Mouse (Mus musculus) kidney, embryonic 16.5 days (tissue): ENCODE data around the gene Ezh1. TPM values are rescaled to one million over a fixed set of nuclear protein-coding genes. Genes with fewer than 3 reads are reported as not detected.

Source experiments
- ATAC-seq: fragments of 200-750 bp; cut with Nextera tagmentation; 2 replicates; pipeline ENCODE4 v1.8.0; 2017; ENCODE audit warnings: moderate TSS enrichment; ENCODE audit not compliant: low FRiP score, low TSS enrichment
- H3K27ac ChIP-seq: fragments of 300-500 bp; sonication (generic); 2 replicates; pipeline ENCODE4 v1.5.1; 2014; ENCODE audit warnings: low read length
- H3K27me3 ChIP-seq: fragments of 300-500 bp; sonication (generic); 2 replicates; pipeline ENCODE4 v1.6.1; 2014; ENCODE audit warnings: low read length, control low read depth, mixed read lengths; ENCODE audit not compliant: insufficient read depth
- H3K36me3 ChIP-seq: fragments of 300-500 bp; sonication (generic); 2 replicates; pipeline ENCODE4 v1.6.1; 2014; ENCODE audit warnings: low read length, control low read depth, mixed read lengths; ENCODE audit not compliant: insufficient read depth
- H3K4me1 ChIP-seq: fragments of 300-500 bp; sonication (generic); 2 replicates; pipeline ENCODE4 v1.6.1; 2014; ENCODE audit warnings: low read length, control low read depth, mixed read lengths; ENCODE audit not compliant: insufficient read depth
- H3K4me2 ChIP-seq: fragments of 300-500 bp; sonication (generic); replicated peaks from 2 replicates; pipeline ENCODE4 v1.6.1; 2014; ENCODE audit warnings: low read depth, low read length
- H3K4me3 ChIP-seq: fragments of 300-500 bp; sonication (generic); 2 replicates; pipeline ENCODE4 v1.5.1; 2014; ENCODE audit warnings: mild to moderate bottlenecking, low read length
- H3K9ac ChIP-seq: fragments of 300-500 bp; sonication (generic); replicated peaks from 2 replicates; pipeline ENCODE4 v1.6.1; 2014; ENCODE audit warnings: low read length
- H3K9me3 ChIP-seq: fragments of 300-500 bp; sonication (generic); 2 replicates; pipeline ENCODE4 v1.6.1; 2016; ENCODE audit warnings: low read length, control low read depth
- WGBS: fragments of 180-500 bp; shearing (Covaris S2); extraction: QIAGEN DNeasy Blood & Tissue Kit; methylation state at CpG from one replicate; pipeline ENCODE4 v1.1.7; 2014; 5-methylcytosine and 5-hydroxymethylcytosine counted together
- polyA plus RNA-seq: library from polyadenylated mRNA; unstranded; fragments of >200 nt; fragmentation: Nextera tagmentation; extraction: Ambion mirVana; gene quantifications from 2 replicates; pipeline ENCODE4 v1.2.1, GENCODE M21; 2015

Ezh1 gene
- polyA plus RNA-seq, 1 experiment from 2014 or later: 25.1 TPM

- Histone ChIP-seq H3K36me3 (no peaks in the 10 kb centered on the region), H3K27ac (no peak overlapping the region), H3K4me3 (no peak overlapping the region), H3K9ac (no peak overlapping the region), H3K27me3 (no peaks in the 10 kb centered on the region), H3K9me3 (no peaks in the 10 kb centered on the region), H3K4me2 (no peak overlapping the region), H3K4me1 (peaks cover 28% of the 10 kb centered on the region; the same call in 1 of the 2 replicates)
- no peak for ATAC-seq
- WGBS: 86% methylated on average over 10 of the region's 10 CpGs
These were observed 83.9 kb downstream of the Ezh1 start for GRCm38 (mm10) chr11:101142215-101142967.

Other genes with a start within 250 kb of the Ezh1 start
- 42.2 and 45.3 TPM in 2 replicates for gene Atp6v0a1, start 217.0 kb downstream of the Ezh1 start, polyA plus RNA-seq
- 18.6 and 23.0 TPM in 2 replicates for gene Naglu, start 156.5 kb downstream of the Ezh1 start, polyA plus RNA-seq
- gene Hsd17b1, start 148.1 kb downstream of the Ezh1 start, polyA plus RNA-seq: 0.77 TPM in 1 of 2 replicates, not detected in the other
- 54.3 and 57.9 TPM in 2 replicates for gene Coasy, start 143.9 kb downstream of the Ezh1 start, polyA plus RNA-seq
- 51.9 and 58.9 TPM in 2 replicates for gene Mlx, start 139.2 kb downstream of the Ezh1 start, polyA plus RNA-seq
- gene Psmc3ip, start 131.0 kb downstream of the Ezh1 start, polyA plus RNA-seq: 40.0 and 40.1 TPM in 2 replicates
- gene Retreg3, start 106.6 kb downstream of the Ezh1 start, polyA plus RNA-seq: 21.9 and 23.2 TPM in 2 replicates
- gene Tubg1, start 106.5 kb downstream of the Ezh1 start, polyA plus RNA-seq: 98.1 and 98.2 TPM in 2 replicates
- 4.2 and 4.5 TPM in 2 replicates for gene Tubg2, start 70.6 kb downstream of the Ezh1 start, polyA plus RNA-seq
- gene Cntnap1, start 55.9 kb downstream of the Ezh1 start, polyA plus RNA-seq: 2.2 TPM in 2 replicates
- 18.7 and 19.2 TPM in 2 replicates for gene Plekhh3, start 55.1 kb downstream of the Ezh1 start, polyA plus RNA-seq
- 0.50 and 0.76 TPM in 2 replicates for gene Ccr10, start 51.0 kb downstream of the Ezh1 start, polyA plus RNA-seq
- 246 and 270 TPM in 2 replicates for gene Ramp2, start 19.6 kb upstream of the Ezh1 start, polyA plus RNA-seq
- gene Vps25, start 27.2 kb upstream of the Ezh1 start, polyA plus RNA-seq: 154 TPM in 2 replicates
- 30.5 and 39.5 TPM in 2 replicates for gene Wnk4, start 34.1 kb upstream of the Ezh1 start, polyA plus RNA-seq
- gene Cntd1, start 52.5 kb upstream of the Ezh1 start, polyA plus RNA-seq: 1.7 and 3.2 TPM in 2 replicates
- gene Coa3, start 52.7 kb upstream of the Ezh1 start, polyA plus RNA-seq: 197 and 200 TPM in 2 replicates
- gene Becn1, start 75.8 kb upstream of the Ezh1 start, polyA plus RNA-seq: 176 and 188 TPM in 2 replicates
- 142 and 148 TPM in 2 replicates for gene Psme3, start 89.8 kb upstream of the Ezh1 start, polyA plus RNA-seq
- 1.7 and 2.0 TPM in 2 replicates for gene Aoc2, start 98.6 kb upstream of the Ezh1 start, polyA plus RNA-seq
- gene Aoc3, start 104.1 kb upstream of the Ezh1 start, polyA plus RNA-seq: 0.86 and 1.3 TPM in 2 replicates
- 2.8 and 3.6 TPM in 2 replicates for gene G6pc, start 141.1 kb upstream of the Ezh1 start, polyA plus RNA-seq
- gene Aarsd1, start 191.2 kb upstream of the Ezh1 start, polyA plus RNA-seq: 79.2 and 84.1 TPM in 2 replicates
- 10.0 and 16.9 TPM in 2 replicates for gene Gm27029, start 198.3 kb upstream of the Ezh1 start, polyA plus RNA-seq
- 22.8 and 23.8 TPM in 2 replicates for gene Rundc1, start 198.6 kb upstream of the Ezh1 start, polyA plus RNA-seq
- gene Ptges3l, start 198.9 kb upstream of the Ezh1 start, polyA plus RNA-seq: 10.1 and 10.9 TPM in 2 replicates
- gene Rpl27, start 215.8 kb upstream of the Ezh1 start, polyA plus RNA-seq: 267 and 290 TPM in 2 replicates
- 17.9 and 18.6 TPM in 2 replicates for gene Ifi35, start 221.9 kb upstream of the Ezh1 start, polyA plus RNA-seq
- 10.9 and 11.3 TPM in 2 replicates for gene Rnd2, start 238.5 kb upstream of the Ezh1 start, polyA plus RNA-seq
- 36.5 and 39.3 TPM in 2 replicates for gene Vat1, start 239.8 kb upstream of the Ezh1 start, polyA plus RNA-seq